Mouse (Mus musculus): ENCODE results near the gene Col25a1.

DNA sequence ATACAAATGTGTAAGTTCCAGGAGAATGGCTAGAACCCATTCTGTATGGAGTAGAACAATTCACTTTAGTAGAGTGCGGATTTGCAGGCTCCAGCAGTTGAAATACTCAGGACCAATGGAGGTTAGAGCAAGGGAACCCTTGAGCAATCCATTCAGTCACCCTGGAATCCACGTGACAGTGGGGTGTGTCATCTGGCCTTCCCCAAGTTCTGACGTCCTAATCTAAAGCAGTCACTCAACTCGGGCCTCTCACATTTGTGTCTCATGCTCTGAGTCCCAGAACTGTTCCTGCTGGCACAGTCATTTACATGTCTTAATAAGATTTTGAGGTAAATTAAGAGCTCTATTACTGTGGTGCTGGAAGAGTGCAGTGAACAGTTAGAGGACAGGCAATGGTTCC is 28.6 kb downstream of the Col25a1 start:
- TF ChIP-seq POLR2A (IDR thresholded peaks at IDR 0.05; ENCODE audit: borderline replicate concordance, extremely low read depth, insufficient read depth, insufficient read length, poor library complexity, severe bottlenecking) (no peak), CTCF (IDR thresholded peaks at IDR 0.05; ENCODE audit: borderline replicate concordance, extremely low read depth, insufficient read depth, insufficient read length) (no peak)
